Mouse (Mus musculus) C2C12 (cell line): ENCODE results near the gene Gipc1.

Experiments used
- CEBPB ChIP-seq: IDR thresholded peaks from one replicate; pipeline ENCODE4 v1.6.1; 2011; ENCODE audit warnings: low read depth, mild to moderate bottlenecking, control low read depth, moderate library complexity
- CTCF ChIP-seq: IDR thresholded peaks from one replicate; pipeline ENCODE4 v1.5.1; 2011; ENCODE audit not compliant: control insufficient read depth, insufficient read depth, insufficient read length
- MAX ChIP-seq: IDR thresholded peaks from one replicate; pipeline ENCODE4 v1.6.1; 2011; ENCODE audit warnings: mild to moderate bottlenecking, control low read depth
- MYOD1 ChIP-seq: IDR thresholded peaks from one replicate; pipeline ENCODE4 v1.6.1; 2011; ENCODE audit warnings: low read depth; ENCODE audit not compliant: control insufficient read depth, insufficient read length
- USF1 ChIP-seq: IDR thresholded peaks from one replicate; pipeline ENCODE4 v1.6.1; 2011; ENCODE audit warnings: low read depth, mild to moderate bottlenecking, control low read depth, moderate library complexity

GRCm38 (mm10) chr8:83656043-83656442, 3.6 kb downstream of the Gipc1 start:
- TF ChIP-seq CEBPB (no peak), CTCF (no peak), MAX (no peak), MYOD1 (no peak), USF1 (no peak)
